Mouse (Mus musculus): ENCODE measurements around the gene Baiap2. TPM values are rescaled to one million over a fixed set of nuclear protein-coding genes. Genes with fewer than 3 reads are reported as not detected.

The Baiap2 gene
- polyA plus RNA-seq, 3 experiments from 2014 or later: 8.1 to 12.1 (median 9.6) TPM

DNA sequence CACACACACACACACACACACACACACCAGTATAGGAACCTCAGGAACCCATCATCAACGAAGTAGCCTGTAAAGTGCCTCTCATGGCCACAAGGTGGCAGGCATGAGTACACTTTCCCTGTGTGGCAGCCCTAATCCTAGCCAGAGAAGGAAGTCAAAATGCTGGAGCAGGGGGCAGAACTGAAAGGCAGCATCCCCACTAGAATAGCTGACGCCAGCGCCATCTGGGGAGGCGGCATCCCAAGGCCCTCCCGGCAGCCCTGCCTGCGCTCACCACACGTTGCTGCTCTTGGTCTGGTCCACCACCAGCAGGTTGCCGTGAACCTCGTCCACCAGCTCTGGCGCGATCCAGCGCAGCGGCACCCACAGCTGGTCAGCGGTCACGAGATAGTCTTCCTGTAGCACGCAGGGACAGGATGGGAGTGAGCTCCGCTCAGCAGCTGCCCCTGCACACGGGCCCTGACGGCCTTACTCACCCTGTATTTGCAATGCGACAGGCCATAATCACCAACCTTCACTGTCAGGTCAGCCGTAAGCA is 70.7 kb downstream of the Baiap2 start:
- ATAC-seq: no peak

GRCm38 (mm10) chr11:120014758-120015157 is 72.2 kb downstream of the Baiap2 start:
- ATAC-seq: no peak

DNA sequence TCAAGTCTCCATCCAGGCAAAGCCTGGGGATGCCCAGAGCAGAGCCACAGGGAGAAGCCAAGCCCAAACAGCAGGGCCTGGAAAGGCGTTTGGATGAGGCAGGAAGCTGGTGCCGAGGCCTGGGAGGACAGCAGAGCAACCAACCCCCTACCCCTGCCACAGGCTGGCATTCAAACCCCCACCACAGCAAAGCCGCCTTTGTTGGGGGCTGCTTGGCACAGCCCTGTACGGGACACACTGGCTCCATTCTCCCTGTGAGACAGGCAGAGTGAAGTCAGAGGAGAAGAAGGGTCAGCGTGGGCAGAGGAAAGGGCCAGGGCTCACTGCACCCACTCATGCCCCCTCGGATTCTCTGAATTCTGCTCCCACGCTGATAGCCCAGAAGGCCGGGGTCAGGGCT is 74.4 kb downstream of the Baiap2 start:
- ATAC-seq: no peak

- no peak for ATAC-seq
Measured at GRCm38 (mm10) chr11:120019542-120020440, 77.2 kb downstream of the Baiap2 start.

DNA sequence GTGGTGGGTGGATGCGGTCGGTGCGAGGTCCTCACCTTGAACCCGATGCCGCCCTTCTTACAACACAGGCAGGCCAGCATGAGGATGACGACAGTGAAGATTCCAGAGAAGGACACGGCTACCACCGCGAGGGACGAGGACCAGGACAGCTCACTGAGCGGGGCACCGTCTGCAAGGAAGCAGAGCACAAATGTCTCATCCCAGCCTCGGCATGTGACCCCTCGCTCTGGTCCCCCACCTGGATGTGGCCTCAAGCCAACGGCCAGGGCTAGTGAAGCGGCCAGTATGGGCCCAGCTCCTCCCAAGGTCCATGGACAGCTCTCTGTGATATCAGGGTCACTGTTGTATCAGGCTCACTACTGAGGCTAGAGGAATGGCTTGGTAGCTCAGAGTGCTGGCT is 78.8 kb downstream of the Baiap2 start:
- no peak for ATAC-seq

- ATAC-seq: no peak
Measured at GRCm38 (mm10) chr11:120022216-120022615, 79.7 kb downstream of the Baiap2 start.

GRCm38 (mm10) chr11:120022841-120023240 is 80.3 kb downstream of the Baiap2 start:
- ATAC-seq: no peak

GRCm38 (mm10) chr11:120026941-120027340 is 84.4 kb downstream of the Baiap2 start:
- no peak for ATAC-seq

DNA sequence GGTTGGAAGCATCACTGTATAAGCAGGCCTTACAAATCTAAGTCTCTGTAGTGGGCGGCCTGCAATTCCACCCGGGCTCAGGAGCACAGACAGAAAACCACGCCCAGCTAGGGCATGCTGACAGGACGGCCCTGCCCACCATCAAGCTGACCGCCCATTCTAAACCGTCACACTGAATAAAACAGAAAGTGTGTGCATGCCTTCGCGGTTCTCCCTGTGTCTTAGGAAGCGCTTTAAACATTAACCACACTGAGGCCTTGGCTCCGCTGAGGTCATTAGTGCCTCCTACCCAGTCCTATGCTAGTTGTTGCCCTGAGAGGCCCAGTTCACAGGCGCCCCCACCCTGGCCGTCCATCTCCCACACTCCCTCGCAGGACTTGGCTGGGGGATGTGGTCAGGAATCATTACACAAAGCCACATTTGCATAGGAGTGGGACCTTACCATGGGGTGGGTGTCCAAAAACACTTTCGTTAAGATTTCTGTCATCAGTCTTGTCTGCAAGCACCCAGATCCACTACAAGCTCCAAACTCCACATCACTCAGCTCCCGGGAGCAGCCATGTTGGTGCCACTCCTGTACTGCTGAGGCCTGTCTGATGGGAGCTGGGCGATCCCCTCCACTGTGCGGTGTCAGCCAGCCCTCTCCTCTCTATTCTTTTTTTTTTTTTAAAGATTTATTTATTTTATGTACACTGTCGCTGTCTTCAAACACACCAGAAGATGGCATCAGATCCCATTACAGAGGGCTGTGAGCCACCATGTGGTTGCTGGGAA is 85.9 kb downstream of the Baiap2 start:
- ATAC-seq: no peak

DNA sequence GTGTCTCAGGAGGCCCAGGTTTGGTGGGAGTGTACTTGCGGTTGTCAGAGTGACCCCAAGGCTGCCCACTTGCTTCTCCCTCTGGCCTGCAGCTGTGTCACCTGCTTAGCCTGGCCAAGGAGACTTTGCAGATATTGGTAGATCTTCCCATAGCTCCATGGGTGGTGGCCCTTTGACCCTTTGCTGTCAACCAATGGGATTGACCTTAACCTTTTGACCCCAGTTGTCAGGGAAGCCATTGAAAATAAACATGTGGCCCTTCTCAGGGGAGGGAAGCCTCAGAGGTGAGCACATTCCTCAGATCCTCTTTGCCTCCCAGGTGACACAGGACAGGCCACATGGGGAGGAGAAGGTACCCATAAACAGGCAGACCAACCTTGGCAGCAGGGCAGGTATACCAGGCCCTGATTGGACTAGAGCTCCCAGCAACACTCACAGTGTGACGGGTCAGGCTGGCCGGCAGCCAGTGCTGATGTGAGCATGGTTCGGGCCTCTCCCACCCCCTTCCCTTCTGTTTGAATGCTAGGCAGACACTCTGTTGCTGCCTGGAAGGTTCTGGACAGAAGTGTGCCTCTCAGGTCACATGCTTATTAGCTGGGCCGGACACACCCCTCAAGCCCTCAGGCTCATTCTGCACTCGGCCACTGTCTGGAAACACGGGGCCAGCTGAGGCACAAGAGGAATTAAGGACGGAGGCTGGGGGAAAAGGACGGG is 87.0 kb downstream of the Baiap2 start:
- no peak for ATAC-seq

GRCm38 (mm10) chr11:120030145-120030901 is 87.8 kb downstream of the Baiap2 start:
- no peak for ATAC-seq

DNA sequence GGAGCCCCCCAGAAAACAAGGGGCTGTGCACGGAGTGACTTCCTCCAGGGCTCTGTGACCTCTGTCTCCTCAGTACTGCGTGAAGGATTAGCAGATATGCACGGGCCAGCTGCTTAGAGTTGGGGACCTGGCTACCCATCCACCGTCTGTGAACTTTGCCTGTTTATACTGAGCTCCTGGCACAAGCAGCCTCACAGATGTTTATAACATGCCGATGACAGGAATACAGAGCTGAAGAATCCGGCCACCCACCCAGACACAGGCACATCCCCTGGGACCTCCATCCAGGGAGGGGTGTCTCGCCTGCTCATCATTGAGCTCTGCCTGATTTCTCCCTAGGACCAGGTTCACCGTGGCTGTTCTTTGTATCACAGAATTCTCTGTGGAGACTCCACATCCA is 89.5 kb downstream of the Baiap2 start:
- ATAC-seq: no peak

DNA sequence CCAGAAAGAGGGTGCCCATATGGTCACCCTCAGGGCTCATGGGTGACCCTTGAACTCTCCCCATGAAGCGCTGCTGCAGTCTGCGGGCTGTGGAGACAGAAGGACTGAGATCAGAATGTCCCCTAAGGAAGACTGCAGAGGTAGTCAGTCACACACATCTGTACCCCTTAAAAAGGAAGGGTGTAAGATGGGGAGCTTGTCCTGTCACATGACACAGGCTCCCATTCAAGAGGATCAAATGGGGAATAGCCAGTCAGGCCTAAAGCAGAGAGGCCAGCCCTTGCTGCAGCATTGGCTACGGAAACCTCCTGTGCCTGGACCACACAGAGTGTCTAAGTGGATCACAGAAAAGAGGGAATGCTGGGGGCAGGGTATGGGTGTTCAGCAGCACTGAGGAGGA is 90.9 kb downstream of the Baiap2 start:
- ATAC-seq: no peak

GRCm38 (mm10) chr11:120034306-120034705 is 91.7 kb downstream of the Baiap2 start:
- ATAC-seq: no peak

- no peak for ATAC-seq
Measured at GRCm38 (mm10) chr11:120034762-120035161, 92.2 kb downstream of the Baiap2 start.

GRCm38 (mm10) chr11:120039581-120039980 is 97.0 kb downstream of the Baiap2 start:
- no peak for ATAC-seq

DNA sequence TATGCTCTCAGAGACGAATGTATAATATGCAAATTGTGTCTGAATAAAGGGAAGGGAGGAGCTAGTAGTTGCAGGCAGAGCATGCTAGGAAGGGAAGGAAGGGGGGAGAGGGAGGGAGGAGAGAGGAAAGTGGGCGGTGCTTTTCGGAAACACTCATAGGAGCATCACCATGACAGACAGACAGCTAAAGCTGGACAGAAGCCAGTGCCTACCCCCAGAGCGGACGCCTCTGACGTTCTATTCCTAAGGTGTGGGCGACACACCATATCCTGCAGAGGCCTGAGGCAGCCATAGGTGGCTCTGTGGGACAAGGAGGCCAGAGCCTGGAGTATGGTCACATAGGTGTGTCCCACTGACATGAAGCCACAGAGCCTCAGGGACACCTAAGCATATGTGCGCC is 97.9 kb downstream of the Baiap2 start:
- no peak for ATAC-seq

GRCm38 (mm10) chr11:120041191-120042123 is 98.9 kb downstream of the Baiap2 start:
- no peak for ATAC-seq

- ATAC-seq: no peak
Measured at GRCm38 (mm10) chr11:120042141-120042838, 99.7 kb downstream of the Baiap2 start.

- no peak for ATAC-seq
Measured at GRCm38 (mm10) chr11:120045341-120045740, 102.8 kb downstream of the Baiap2 start.

Data from inflammation-experienced regulatory T-cells, adult 6 months (primary cell).